Mouse (Mus musculus) lung, adult 18-20 months (tissue): Measurements from ENCODE around the gene Ppp1r15b.

Experiments
- DNase-seq, 2 experiments: peaks; one replicate each; pipeline ENCODE4 v3.0.0; 2022; ENCODE audit warnings: mixed read lengths in 2 of 2

The Ppp1r15b gene

DNA sequence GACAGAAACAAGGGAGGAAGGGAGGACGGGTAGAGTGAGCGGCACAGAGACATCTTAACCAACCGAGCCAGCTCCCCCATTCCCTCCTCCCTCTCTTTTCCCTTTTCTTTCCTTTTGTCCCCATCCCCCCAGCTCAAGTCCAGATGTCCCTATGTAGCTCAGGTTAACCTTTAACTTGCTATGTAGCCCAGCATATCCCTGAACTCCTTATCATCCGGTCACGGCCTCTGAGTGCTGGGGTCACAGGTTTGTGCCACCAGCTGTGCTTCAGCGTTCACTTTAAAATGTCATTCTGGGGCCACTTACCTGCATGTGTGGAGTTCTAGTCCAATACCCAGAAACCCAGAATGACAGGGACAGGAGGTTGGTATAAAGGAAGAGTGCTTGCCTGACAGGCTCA, 6.8 kb upstream of the Ppp1r15b start:
- no peak for DNase-seq

DNA sequence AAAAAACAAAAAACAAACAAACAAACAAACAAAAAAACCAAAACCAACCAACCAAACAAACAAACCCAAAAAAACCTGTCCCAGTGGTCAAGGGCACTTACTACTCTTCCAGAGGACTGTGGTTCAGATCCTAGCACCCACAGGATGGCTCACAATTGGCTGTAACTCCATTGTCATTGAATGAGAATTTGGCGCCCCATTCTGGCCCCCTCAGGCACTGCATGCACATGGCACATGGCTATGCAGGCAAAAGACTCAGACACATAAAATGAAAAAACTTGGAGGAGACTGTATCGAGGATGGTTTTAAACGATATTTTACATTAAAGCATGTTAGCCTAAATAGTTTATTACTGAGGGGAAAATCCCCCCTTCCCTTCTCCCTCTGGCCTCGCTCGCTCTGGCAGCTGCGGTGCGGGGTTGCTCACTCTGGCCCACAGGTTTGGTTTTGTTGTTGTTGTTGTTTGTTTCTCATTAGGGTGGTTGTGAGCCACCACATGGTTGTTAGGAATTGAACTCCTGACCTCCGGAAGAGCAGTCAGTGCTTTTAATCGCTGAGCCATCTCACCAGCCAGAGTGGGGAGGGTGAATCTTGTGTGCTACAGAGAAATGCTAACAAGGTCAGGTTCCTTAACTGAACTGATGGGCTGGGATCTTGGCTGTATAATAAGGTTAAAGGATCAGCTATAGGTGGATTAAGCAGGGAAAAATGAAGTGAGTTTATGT, 5.1 kb upstream of the Ppp1r15b start:
- DNase-seq: no peak

- DNase-seq: no peak
Observed at GRCm38 (mm10) chr1:133126365-133126740, 4.6 kb upstream of the Ppp1r15b start.

DNA sequence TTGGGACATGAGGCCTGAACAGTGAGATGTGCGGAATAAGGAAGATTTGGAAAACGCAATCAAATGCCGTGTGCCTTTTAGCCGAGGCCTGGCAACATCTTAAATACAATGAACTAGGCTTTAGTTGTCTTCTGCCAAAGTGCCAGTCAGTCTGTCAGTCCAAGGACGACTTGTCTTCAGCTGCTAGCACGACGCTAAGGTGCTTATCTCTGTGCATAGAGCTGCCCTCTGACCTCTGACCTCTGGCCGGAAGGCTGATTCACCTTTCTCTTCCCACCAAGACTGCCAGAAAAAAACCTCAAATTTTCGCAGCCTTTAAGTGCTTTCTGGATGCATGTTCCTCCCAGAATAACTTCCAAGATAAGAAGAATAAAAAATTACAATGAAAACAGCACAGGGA, 3.6 kb upstream of the Ppp1r15b start:
- DNase-seq: no peak

DNA sequence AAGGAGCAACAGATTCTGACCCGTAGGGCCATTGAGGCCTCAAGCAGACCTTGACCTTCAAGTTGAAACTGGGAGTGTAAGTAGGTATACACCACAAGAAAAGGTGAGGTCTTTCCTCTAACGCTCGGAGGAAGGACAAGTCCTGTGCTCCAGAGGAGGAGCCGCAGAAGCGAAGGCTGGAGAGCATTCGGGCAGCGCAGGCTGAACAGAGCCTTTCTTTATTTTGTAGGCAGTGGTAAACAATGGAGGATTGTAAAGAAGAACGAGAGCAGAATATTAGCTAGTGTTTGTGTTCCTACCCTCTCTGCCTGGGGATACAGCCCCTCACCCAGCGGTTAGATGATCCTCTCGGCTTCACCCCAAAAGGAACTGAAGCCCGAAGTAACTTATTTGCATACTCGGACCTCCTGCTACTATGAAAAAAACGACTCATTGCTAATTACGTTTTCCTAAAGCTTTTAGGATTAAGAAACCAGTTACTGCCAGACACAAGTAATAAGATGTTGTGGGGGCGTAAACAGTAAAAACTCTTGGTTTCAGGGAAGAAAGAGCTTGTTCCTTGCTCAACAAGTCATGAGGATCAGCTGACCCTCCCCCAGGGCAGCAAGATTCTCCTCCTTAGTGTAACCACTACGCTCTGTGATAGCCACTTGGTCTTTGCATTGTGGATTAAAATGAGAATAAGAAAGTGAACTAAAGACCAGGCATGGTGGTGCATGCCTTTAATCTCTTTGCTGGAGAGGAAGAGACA, 1.3 kb upstream of the Ppp1r15b start:
- peak; percentile 32 to 37 for DNase-seq

DNA sequence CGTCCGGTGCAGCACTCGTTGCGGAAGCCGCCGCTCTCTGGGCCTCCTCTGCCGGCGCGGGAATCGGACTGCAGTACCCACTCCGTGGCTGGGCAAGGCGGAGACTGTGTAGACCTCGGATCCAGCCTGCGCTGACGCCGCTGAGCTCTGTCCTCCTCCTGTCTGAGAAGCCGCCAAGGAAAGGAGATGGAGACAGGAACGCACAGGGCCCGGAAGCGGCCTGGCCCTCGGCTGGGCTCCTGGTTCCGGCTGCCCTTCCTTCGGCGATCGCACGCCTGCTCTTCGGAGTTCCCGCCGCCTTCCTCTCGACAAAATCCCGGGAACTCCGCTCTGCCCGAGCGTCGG, 590 bp downstream of the Ppp1r15b start:
- no peak for DNase-seq

GRCm38 (mm10) chr1:133131936-133132335, 993 bp downstream of the Ppp1r15b start:
- DNase-seq: peak in 1 of 2 experiments; percentile 9

DNA sequence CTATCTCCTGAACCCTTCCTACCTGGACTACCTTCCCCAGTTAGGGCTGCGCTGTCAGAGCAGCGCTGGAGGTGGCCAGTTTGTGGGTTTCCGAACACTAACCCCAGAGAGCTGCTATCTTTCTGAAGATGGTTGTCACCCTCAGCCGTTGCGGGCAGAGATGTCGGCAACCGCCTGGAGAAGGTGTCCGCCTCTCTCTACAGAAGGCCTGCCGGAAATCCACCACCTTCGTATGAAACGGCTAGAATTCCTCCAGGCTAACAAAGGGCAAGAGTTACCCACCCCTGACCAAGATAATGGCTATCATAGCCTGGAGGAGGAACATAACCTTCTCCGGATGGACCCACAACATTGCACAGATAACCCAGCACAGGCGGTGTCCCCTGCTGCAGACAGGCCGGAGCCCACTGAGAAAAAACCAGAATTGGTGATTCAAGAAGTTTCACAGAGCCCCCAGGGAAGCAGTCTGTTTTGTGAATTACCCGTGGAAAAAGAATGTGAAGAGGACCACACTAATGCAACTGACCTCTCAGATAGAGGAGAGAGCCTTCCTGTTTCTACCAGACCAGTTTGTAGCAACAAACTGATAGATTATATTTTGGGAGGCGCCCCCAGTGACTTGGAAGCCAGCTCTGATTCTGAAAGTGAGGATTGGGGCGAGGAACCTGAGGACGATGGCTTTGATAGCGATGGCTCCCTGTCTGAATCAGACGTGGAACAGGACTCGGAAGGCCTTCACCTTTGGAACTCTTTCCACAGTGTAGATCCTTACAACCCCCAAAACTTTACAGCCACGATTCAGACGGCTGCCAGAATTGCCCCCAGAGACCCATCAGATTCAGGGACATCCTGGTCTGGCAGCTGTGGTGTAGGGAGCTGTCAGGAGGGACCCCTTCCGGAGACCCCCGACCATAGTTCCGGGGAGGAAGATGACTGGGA, 1.7 kb downstream of the Ppp1r15b start:
- DNase-seq: no peak

GRCm38 (mm10) chr1:133133425-133133824, 2.5 kb downstream of the Ppp1r15b start:
- peak in 1 of 2 experiments; percentile 21 for DNase-seq

DNA sequence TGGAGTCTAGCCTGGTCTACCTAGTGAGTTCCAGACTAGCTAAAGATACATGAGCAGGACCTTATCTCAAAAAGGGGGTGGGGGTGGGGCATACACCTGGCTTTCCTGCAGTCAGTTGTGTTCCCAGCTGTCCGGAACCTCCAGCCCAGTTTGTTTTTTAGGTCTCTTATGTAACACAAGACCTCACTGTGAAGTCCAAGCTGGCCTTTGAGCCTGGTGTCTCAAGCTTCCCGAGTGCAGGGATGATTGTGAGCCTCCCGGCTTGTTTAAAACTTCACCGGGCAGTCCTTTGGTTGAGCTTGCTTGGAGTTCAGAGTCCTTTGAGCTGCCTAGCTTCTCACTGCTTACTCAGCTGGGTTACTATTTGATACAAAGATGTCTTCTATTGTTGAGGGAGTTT, 3.1 kb downstream of the Ppp1r15b start:
- DNase-seq: no peak

- peak; percentile 26 to 29 for DNase-seq
Observed at GRCm38 (mm10) chr1:133134881-133135280, 3.9 kb downstream of the Ppp1r15b start.

- no peak for DNase-seq
Observed at GRCm38 (mm10) chr1:133135808-133136207, 4.9 kb downstream of the Ppp1r15b start.

DNA sequence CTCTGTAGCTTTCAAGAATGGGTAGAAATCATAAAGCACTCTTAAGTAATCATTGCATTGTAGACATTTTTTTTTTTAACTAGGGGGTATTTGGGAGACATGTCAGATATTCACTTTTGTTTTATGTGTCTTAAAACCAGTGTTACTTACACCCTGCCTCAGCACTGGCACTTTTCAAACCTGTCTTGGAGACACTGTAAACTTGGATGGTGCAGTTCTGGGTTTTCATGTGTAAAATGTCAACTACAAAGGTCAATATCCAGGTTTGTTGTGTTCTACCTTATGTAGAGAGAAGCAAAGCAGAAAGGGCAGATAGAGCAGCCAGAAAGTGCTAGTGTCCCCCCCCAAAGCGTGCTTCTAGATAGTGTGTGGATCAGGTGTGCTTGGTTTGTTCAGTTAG, 7.5 kb downstream of the Ppp1r15b start:
- DNase-seq: no peak

DNA sequence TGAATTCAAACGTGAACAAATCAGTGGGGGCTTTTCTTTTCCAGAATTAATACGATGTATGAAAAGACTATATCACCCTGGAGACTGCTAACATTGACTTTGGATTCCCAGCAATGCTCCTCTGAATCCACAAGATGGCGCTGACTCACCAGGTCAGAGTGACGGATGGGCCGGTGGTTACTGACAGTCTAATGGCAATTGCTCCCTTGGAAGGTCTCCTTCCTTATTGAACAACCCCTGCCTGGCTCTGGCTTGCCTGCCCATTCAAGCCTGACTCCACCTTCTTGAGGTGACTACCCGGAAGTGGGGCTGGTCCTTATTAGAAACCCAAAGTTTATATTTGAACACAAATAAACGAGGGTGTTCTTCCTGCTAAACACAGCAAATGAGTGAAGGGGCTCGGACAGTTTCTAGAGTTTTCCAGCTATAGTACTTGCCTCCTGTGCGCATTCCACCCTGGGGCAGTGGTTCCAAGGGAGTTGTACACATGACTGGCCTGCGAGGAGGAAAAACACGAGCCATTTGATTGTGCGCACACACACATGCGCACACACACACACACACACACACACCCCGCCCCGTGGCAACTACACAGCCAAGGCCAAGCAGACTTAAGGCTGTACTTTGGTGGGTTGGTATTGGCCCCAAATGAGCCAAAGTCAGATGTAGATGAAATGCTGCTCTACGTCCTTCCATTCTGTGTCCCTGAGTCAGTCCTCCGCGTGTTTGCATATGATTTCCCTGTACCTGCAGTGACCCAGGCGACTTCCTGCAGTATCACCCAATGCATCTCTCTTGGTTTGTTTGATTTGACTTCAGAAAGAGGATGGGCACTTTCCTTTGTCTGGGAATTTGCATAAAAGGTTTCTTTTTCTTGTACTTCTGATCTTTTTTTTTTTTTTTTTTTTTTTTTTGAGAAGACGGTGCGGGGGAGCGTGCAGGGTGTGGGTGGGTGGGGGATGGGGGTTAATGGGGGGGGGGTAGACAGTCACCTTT, 15.4 kb downstream of the Ppp1r15b start:
- peak; percentile 46 to 67 for DNase-seq

DNA sequence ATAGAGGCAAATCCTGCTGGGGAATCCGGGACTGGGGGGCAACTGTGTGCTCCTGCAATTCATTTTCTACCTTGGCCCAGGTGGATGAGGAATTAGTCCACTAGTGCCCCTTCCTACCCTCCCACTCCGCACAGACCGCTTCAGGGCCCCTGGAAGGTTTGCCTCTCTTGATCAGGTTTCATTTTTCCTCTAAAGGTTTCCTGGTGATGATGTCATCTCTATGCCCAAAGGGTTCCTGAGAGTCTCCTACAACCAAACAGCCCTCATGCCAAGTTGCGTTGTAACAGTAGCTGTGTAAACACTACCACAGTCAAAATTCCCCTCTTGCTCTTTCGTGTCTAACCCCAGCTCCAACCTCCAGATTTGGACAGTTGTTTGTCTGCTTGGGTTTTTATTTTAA, 16.4 kb downstream of the Ppp1r15b start:
- peak; percentile 28 to 58 for DNase-seq

DNA sequence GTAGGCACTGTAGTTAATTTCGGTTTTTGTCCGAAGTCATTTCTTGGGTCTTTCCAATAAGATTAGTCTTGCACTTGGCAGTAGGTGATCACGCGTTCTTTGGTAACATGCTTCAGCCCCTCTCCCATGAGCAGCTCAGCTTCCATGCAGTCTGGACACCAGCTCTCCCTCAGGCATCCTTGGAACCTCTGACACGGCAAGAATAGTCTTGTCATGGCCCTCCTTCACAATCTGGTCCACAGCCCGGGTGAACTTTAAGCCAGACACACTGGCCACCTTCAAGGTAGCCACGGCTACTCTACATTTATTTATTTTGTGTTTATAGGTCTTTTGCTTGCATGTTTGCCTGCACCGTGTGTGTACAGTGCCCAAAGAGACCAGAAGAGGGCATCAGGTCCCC, 17.2 kb downstream of the Ppp1r15b start:
- no peak for DNase-seq

DNA sequence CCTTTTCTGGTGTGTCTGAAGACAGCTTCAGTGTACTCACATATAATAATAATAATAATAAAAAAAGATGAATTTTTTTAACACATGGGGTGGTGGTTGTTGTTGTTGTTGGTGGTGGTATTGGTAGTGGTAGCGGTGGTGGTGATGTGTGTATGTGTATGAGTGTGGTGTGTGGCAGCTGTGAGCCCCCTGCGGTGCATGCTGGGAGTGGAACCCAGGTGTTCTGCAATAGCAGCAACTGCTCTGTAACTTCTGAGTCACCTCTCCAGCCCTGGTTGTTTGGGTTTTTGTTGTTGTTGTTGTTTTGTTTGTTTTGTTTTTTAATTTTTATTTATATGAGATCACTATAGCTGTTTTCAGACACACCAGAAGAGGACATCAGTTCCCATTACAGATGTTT, 19.6 kb downstream of the Ppp1r15b start:
- no peak for DNase-seq

DNA sequence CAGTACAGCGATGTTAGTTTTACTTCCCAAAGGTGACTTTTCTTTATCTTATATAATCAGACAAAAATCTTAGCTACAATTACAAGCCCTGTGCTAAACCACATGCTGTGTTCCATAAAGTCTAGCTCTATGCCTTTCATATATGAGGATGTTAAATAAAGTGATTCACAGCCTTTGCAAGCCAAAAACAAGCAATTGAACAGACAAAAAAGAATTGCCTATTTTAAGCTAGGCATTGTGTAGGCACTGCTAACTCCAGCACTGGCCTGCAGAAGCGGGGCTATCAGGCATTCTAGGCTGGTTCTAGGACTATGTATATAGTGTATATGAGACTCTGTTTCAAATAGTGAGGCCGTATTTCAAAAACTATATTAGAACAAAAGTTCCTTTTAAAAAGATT, 21.3 kb downstream of the Ppp1r15b start:
- DNase-seq: no peak

- DNase-seq: no peak
Observed at GRCm38 (mm10) chr1:133155270-133155669, 24.3 kb downstream of the Ppp1r15b start.

DNA sequence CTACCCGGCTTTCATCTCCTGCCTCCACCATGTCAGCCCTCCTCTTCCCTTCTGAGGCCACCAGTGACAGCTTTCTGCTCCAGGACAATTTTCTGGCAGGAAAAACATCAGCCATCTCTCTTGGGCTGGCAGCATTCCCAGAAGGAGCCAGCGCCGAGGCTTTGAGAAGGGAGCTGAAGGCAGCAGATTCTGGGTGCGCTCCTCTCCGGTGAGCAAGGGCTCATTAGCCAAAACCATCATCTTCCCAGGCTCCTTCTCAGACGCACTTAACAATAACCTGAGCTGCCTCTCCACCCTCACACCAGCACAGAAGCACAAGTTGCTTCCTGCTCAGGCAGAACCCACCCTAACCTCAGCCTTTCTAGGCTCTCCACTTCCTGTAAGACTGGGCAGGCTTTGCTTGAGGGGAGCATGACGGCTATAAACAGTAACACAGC, 28.2 kb downstream of the Ppp1r15b start:
- no peak for DNase-seq

DNA sequence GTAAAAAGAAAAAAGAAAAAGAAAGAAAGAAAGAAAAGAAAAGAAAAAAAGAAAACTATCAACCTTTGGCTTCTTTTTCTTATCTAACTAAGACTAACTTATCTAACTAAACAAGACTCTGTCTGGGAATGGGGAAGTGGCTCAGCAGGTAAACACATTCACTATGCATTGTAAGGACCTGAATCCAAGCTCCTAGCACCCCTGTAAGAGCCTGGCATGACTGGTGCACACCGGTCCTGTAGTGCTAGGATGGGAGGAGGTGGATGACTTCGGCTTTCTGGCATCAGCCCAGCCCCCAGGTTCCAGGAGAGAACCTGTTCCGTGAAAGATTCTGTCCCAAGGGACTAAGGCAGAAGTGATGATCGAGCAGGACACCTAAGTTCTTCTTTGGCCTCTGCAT, 30.6 kb downstream of the Ppp1r15b start:
- DNase-seq: no peak

- no peak for DNase-seq
Observed at GRCm38 (mm10) chr1:133162046-133162445, 31.1 kb downstream of the Ppp1r15b start.
